Mouse (Mus musculus) midbrain, embryonic 10.5 days (tissue): ENCODE data around the gene Zbtb11. TPM values are rescaled to one million over a fixed set of nuclear protein-coding genes. Genes with fewer than 3 reads are reported as not detected.
"Not testable (repeated sequence)": the region's sequence is repeated elsewhere in the genome, so short reads cannot be mapped to it uniquely, and the experiment has no call there.

Experiments
- DNase-seq: peaks from one replicate; pipeline ENCODE4 v3.0.0-alpha.2; 2017; ENCODE audit warnings: low spot score
- H3K27ac ChIP-seq: fragments of 300-500 bp; sonication (generic); replicated peaks from 2 replicates; pipeline ENCODE4 v1.5.1; 2016; ENCODE audit warnings: mild to moderate bottlenecking
- H3K27me3 ChIP-seq: fragments of 300-500 bp; sonication (generic); 2 replicates; pipeline ENCODE4 v1.6.1; 2016; ENCODE audit warnings: low read depth, mild to moderate bottlenecking; ENCODE audit not compliant: poor library complexity, severe bottlenecking
- H3K36me3 ChIP-seq: fragments of 300-500 bp; sonication (generic); 2 replicates; pipeline ENCODE4 v1.6.1; 2016; ENCODE audit warnings: mild to moderate bottlenecking, moderate library complexity
- H3K4me1 ChIP-seq: fragments of 300-500 bp; sonication (generic); 2 replicates; pipeline ENCODE4 v1.6.1; 2016
- H3K4me3 ChIP-seq: fragments of 300-500 bp; sonication (generic); 2 replicates; pipeline ENCODE4 v1.5.1; 2016; ENCODE audit warnings: mild to moderate bottlenecking, moderate library complexity
- H3K9me3 ChIP-seq: fragments of 300-500 bp; sonication (generic); replicated peaks from 2 replicates; pipeline ENCODE4 v1.6.1; 2016; ENCODE audit warnings: mild to moderate bottlenecking
- WGBS: fragments of 180-500 bp; shearing (Covaris S2); methylation state at CpG from one replicate; pipeline ENCODE4 v1.1.7; 2016; 5-methylcytosine and 5-hydroxymethylcytosine counted together
- polyA plus RNA-seq: library from polyadenylated mRNA; unstranded; fragments of >200 nt; fragmentation: Nextera tagmentation; extraction: Ambion mirVana; gene quantifications from 2 replicates; pipeline ENCODE4 v1.2.1, GENCODE M21; 2016

Zbtb11 gene
- polyA plus RNA-seq = 17.6 and 19.4 TPM in 2 replicates

DNA sequence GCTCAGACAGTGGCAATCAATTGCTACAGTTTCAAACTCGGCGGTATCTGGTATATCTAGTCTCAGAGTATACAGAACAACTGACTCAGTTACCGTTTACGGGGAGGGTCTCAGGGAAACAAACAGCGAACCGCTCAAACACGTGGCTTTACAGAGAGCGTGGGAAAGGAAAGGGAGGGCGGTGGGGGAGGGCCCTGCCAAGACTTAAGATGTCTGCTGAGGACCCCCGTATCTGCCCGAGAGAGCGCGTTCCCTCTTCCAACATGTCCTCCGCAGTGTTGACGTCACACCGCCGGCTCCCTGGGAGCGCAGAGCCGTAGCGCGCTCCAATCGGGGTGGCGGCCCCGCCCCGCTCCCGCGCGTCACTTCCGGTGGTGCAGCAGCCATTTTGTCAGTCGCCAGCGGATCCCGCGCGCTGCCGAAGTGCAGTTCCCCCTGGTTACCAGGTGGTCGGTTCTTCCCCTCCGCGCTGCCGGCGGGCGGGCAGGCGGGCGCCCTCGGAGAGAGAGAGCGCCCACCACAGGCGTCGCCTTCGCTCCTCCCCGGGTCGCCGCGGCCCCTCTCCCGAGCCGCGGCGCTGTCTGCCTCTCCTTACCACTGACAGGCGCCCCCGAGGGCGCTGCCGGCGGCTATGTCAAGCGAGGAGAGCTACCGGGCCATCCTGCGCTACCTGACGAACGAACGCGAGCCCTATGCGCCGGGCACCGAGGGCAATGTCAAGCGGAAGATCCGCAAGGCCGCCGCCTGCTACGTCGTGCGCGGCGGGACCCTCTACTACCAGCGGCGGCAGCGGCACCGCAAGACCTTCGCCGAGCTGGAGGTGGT lies at the start of gene Zbtb11:
Zbtb11 (plus strand) TSS at position 453 of the 825 bp plus-strand sequence.
- no peaks in the 10 kb centered on the region for H3K27me3 ChIP-seq
- H3K4me1 ChIP-seq = peaks cover 32% of the 10 kb centered on the region
- DNase-seq = peak; percentile 100
- peaks cover 54% of the 10 kb centered on the region for H3K36me3 ChIP-seq
- peak within 1 kb of the TSS; percentile 98 for H3K4me3 ChIP-seq
- WGBS = under 1% methylated on average over 79 of the region's 86 CpGs
- peak within 1 kb of the TSS; percentile 87 for H3K27ac ChIP-seq
- no peaks in the 10 kb centered on the region for H3K9me3 ChIP-seq

DNA sequence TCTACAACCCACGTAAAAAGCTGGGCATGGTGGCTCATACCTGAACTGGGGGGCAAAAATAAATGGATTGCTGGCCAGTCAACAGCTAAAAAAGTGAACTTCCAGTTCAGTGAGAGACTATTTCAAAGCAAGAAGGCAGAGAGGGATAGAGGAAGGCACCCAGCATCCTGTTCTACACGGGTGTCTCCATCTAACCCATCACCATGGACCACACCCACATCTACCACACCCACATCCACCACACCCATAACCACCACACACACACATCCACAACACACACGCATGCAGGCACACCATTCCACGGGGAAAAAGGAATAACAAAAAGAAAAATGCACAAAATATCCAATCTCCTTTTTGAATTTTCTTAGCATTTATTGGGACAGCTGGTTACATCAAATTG lies 49.7 kb upstream of the Zbtb11 start:
- Histone ChIP-seq H3K4me1 (no peaks in the 10 kb centered on the region), H3K27me3 (no peaks in the 10 kb centered on the region), H3K9me3 (no peaks in the 10 kb centered on the region), H3K4me3 (no peak overlapping the region), H3K27ac (no peak overlapping the region), H3K36me3 (peaks cover 94% of the 10 kb centered on the region)
- 89% methylated on average over 4 of the region's 4 CpGs for WGBS
- no peak for DNase-seq

DNA sequence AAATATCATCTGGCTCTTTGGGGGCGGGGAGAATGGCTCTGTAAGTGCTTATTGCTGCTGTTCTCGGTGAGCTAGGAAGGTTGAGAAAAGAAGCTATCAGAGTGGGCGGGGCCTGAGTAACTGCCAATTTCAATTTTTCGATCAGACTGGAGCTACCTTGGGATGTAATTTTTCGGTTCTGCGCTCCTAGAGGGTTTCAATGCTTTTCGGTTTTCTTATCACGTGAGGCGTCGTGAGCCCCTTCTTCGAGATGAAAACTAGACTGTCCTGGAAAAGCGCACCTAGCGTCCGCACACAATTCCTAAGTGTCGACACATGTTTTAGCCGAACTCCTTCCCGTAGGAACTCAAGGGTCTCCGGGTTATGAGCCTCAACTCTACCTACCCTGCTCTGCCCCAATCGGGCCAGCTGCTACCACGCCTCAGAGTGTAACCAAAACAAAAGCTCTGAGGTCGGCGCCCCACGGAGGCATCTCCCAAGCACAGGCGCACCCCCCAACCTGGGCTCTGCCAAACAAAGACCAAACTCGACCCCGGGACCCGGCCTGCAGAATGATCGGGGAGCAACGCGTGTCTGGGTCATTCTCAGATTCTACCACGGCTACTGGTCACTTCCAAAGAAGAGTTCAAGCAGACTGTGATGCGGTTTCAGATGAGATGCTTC lies 39.9 kb upstream of the Zbtb11 start:
- no peak for DNase-seq
- Histone ChIP-seq H3K4me3 (peak overlapping the region; percentile 80), H3K4me1 (peaks cover 8% of the 10 kb centered on the region), H3K27me3 (no peaks in the 10 kb centered on the region), H3K27ac (peak overlapping the region; percentile 94), H3K36me3 (peaks cover 18% of the 10 kb centered on the region), H3K9me3 (no peaks in the 10 kb centered on the region)
- 2% methylated on average over 32 of the region's 32 CpGs for WGBS

DNA sequence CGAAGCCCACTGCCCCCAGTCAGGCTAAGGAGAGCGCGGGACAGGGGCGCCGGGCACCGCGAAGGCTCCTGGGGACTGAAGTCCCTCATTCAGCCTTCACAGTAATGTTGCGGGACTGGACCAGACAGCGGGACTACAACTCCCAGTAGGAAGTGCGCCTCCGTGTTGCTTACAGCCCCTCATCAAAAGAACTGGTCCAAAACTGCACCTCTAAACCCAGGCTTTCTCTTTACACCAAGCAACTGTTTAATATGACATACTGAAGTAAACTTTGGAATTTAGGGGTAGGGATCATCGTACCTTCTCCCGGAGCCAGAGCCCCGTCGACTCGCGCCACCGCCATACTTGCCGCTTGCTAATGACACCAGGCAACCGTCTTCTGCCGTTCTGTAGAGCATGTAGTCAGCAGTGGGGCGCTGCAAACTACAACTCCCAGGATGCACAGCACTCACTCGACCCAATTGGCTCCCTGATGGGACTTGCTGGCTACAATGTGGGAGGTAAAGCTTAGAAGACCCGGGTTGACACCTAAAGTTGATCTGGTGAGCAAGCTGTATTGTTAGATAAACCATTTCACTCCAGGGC lies 39.1 kb upstream of the Zbtb11 start, which contains the start of gene Cep97:
Cep97 (minus strand) TSS at position 403 of the 585 bp plus-strand sequence.
- H3K27ac ChIP-seq = peak within 1 kb of the TSS; percentile 94
- H3K36me3 ChIP-seq = peaks cover 11% of the 10 kb centered on the region
- under 1% methylated on average over 24 of the region's 24 CpGs for WGBS
- no peaks in the 10 kb centered on the region for H3K27me3 ChIP-seq
- H3K4me3 ChIP-seq = peak within 1 kb of the TSS; percentile 80
- DNase-seq = peak; percentile 91
- no peaks in the 10 kb centered on the region for H3K9me3 ChIP-seq
- H3K4me1 ChIP-seq = peaks cover 8% of the 10 kb centered on the region

DNA sequence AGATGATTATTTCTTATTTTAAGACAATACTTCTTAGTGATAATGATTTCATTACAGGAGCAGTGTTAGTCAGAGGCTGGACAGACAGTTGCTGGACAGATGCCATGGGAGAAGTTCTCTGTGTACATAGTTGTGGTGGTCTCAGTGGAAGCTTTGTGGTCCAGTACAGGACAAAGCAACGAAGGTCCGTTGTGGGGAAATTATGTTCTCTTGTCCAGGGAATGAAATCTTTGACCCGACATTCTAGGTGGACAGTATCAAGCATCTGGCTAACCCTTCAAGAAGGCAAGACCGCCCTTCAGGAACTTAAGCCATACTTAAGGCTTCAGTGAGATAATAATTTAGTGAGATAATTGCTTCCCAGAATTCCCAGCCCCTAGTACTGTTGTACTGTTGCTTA lies 34.9 kb upstream of the Zbtb11 start:
- H3K4me1 ChIP-seq = no peaks in the 10 kb centered on the region
- no peak overlapping the region for H3K27ac ChIP-seq
- H3K27me3 ChIP-seq = no peaks in the 10 kb centered on the region
- no peaks in the 10 kb centered on the region for H3K36me3 ChIP-seq
- no peak overlapping the region for H3K4me3 ChIP-seq
- no peak for DNase-seq
- WGBS = 90% methylated on average over 4 of the region's 4 CpGs
- no peaks in the 10 kb centered on the region for H3K9me3 ChIP-seq

DNA sequence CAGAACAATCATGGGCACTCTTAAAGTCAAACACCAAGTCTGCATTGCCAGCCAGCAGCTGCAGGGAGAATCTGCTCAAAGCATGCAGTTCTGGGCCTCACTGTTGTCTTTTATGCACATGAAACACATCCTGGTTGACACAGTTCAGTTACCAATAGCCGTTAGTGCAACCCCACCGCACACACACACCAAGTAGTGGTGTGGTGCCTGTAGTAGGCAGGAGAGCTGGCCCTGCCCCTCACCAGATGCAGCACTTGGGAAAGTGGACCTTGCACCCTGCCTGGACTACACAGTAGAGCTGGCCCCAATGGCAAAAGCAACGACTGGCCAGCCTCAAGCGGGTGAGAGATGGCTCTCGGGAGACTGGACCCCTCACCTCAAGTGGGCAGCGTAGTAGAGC lies 34.0 kb upstream of the Zbtb11 start:
- Histone ChIP-seq H3K36me3 (no peaks in the 10 kb centered on the region), H3K27me3 (no peaks in the 10 kb centered on the region), H3K9me3 (no peaks in the 10 kb centered on the region), H3K4me3 (no peak overlapping the region), H3K27ac (no peak overlapping the region), H3K4me1 (no peaks in the 10 kb centered on the region)
- 87% methylated on average over 6 of the region's 6 CpGs for WGBS
- DNase-seq = no peak

DNA sequence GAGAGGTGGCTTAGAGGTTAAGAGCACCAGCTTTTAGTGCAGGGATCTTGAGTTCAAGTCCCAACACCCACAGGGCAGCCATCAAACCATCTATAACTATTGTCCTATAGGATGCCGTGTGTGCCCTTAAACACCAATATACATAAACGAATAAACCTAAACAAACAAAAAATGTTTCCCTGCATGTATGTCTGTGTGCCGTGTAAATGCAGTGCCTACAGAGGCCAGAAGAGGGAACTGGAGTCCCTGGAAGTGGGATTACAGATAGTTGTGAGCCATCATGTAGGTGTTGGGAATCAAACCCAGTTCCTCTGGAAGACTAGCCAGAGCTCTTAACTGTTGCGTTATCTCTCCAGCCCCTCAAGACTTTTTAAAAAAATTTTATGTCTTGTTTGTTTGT lies 32.9 kb upstream of the Zbtb11 start:
- no peaks in the 10 kb centered on the region for H3K9me3 ChIP-seq
- H3K27me3 ChIP-seq = no peaks in the 10 kb centered on the region
- DNase-seq = no peak
- no peak overlapping the region for H3K27ac ChIP-seq
- 95% methylated on average over 4 of the region's 4 CpGs for WGBS
- H3K4me3 ChIP-seq = no peak overlapping the region
- no peaks in the 10 kb centered on the region for H3K36me3 ChIP-seq
- H3K4me1 ChIP-seq = no peaks in the 10 kb centered on the region

DNA sequence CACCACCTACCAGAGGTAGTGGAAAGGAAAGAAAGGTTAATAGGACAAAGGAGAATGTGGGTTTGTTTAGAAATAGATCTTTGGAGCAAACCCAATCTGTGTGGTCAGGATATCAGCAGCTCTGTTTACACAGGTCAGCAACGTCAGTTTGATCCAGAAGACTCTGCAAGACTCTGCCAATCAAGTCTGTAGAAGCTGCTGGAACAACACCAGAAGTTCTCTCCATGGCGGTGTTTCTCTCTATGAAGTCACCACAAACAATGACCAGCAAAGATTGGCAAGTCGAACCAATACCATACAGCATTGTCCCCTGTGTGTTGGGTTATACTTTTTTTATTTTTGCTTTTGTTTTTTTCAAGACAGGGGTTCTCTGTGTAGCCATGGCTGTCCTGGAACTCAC lies 26.4 kb upstream of the Zbtb11 start:
- WGBS = 82% methylated on average over 3 of the region's 3 CpGs

DNA sequence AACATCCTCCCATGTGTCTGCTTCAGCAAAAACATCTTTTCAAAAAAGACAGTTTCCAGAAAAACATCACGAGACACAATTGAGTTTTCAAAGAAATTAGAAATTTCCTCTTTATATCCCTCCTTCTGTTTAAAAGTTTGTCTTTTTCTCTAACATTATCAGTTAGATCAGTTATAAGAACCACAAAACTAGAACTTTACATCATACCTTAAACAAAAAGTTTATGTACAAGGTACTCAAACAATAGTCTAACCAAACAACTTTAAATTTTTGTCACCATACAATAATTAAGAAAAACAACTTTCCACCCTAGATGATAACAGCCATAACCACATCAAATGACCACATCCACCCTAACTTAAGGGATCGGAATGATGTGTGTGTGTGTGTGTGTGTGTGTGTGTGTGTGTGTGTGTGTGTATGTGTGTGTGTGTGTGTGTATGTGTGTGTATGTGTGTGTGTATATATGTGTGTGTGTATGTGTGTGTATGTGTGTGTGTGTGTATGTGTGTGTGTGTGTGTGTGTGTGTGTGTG lies 25.7 kb upstream of the Zbtb11 start:
- H3K9me3 ChIP-seq, H3K4me3 ChIP-seq, H3K36me3 ChIP-seq, H3K4me1 ChIP-seq, DNase-seq, H3K27ac ChIP-seq, H3K27me3 ChIP-seq: not testable (repeated sequence)
- 94% methylated on average over 2 of the region's 2 CpGs for WGBS

More for the DNA sequence above, 26.4 kb upstream of the Zbtb11 start:
- Histone ChIP-seq H3K27me3 (no peaks in the 10 kb centered on the region), H3K27ac (no peak overlapping the region), H3K4me3 (no peak overlapping the region), H3K36me3 (no peaks in the 10 kb centered on the region), H3K4me1 (no peaks in the 10 kb centered on the region), H3K9me3 (no peaks in the 10 kb centered on the region)
- DNase-seq = no peak

DNA sequence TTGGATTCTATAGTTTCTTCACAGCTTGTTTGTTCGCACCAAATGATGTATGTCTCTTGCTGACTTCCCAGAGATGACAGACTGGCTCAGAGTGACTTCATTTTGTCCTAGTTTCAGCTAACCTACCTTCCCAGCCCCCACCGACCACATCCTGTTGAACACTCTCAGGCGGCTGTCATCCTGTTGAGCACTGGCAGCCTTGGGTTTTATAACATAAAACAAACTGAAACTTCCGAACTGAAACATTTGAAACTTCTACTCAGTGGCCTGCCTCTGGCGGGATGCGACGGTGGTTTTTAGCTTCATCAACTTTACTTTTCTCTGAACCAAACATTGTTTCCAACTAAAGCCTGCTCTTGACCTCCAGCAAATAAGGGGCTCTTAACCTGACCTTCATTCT lies 24.7 kb upstream of the Zbtb11 start:
- DNase-seq = no peak
- H3K4me3 ChIP-seq = no peak overlapping the region
- no peaks in the 10 kb centered on the region for H3K36me3 ChIP-seq
- H3K27me3 ChIP-seq = no peaks in the 10 kb centered on the region
- no peaks in the 10 kb centered on the region for H3K9me3 ChIP-seq
- H3K27ac ChIP-seq = no peak overlapping the region
- WGBS = 72% methylated on average over 7 of the region's 7 CpGs
- H3K4me1 ChIP-seq = no peaks in the 10 kb centered on the region

DNA sequence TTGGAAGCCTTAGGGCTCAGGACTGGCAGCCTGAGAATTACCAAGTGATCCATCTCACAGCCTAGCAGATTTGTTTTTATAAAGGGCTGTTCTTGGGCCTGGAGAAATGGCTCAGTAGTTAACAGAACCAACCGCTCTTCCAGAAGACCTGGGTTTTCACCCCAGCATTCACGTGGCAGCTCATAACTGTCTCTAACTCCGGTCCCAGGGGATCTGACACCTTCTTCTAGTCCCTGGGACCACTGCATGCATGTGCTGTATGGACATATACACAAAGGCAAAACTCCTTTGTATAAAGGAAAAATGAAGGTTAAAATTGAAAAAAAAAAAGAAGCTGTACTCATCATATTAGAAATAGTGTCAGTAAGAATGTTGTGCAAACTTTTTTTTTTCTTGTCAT lies 23.2 kb upstream of the Zbtb11 start:
- no peaks in the 10 kb centered on the region for H3K9me3 ChIP-seq
- H3K4me3 ChIP-seq = no peak overlapping the region
- no peaks in the 10 kb centered on the region for H3K36me3 ChIP-seq
- H3K27me3 ChIP-seq = no peaks in the 10 kb centered on the region
- DNase-seq = no peak
- 80% methylated on average over 3 of the region's 3 CpGs for WGBS
- no peak overlapping the region for H3K27ac ChIP-seq
- H3K4me1 ChIP-seq = no peaks in the 10 kb centered on the region

DNA sequence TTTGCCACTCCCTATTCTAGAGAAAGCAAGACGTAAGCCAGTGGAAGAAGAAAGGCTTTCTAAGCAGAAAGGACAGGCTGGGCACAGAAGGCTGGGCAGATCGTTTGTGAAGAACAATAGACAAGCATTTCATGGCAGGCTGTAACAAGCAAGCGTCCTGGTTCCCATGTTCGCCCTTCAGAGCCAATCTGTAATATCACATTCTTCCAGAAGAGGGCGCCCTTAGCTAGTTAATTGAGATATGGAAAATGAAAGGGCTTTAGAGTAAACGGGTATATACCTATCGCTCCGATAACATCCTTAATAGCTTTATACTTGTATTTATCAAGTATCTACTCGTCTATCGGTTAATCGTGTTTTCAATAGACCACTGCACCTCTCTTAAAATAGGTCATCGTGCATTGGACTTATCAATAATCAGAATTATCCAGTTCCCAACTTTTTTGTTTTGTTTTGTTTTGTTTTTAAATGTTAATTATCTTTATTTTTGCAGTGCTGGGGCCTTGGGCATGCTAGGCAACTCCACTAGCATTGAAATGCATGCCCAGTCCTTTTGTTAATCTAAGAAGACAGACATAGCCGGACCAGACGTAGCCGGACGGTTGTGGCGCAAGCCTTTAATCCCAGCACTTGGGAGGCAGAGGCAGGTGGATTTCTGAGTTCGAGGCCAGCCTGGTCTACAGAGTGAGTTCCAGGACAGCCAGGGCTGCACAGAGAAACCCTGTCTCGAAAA lies 22.6 kb upstream of the Zbtb11 start:
- DNase-seq = peak; percentile 61
- Histone ChIP-seq H3K4me1 (no peaks in the 10 kb centered on the region), H3K36me3 (no peaks in the 10 kb centered on the region), H3K27ac (no peak overlapping the region), H3K9me3 (no peaks in the 10 kb centered on the region), H3K27me3 (no peaks in the 10 kb centered on the region), H3K4me3 (no peak overlapping the region)
- 48% methylated on average over 19 of the region's 19 CpGs for WGBS
